Mouse (Mus musculus): ENCODE measurements around the gene Ube2c. TPM values are rescaled to one million over a fixed set of nuclear protein-coding genes. Genes with fewer than 3 reads are reported as not detected.

Gene Ube2c
- polyA plus RNA-seq, 1 experiment from 2014 or later, result 118 TPM

DNA sequence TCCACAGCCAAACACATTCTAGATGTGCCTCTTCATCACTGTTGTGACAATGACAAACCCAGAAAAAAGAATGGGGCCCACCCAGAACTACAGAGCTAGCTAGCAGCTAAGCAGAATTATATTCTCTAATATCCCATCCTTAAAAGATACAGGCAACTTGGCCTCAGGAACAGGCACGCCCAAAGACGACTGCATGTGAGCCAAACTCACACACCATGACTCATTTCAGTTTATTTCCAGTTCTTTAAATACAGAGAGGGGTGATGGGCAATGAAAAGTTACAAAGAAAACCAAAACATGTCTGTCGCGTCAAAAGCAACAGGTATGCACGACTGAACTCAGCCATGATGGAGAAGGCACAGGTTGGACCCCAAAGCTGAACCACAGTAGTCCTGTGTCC is 34.3 kb upstream of the Ube2c start:
- peaks cover 4% of the 10 kb centered on the region; the same call in 1 of the 2 replicates for H3K4me1 ChIP-seq (replicated peaks; ENCODE audit: control insufficient read depth, insufficient read depth, low read length)
- no peak overlapping the region for H3K27ac ChIP-seq (ENCODE audit: low read depth, low read length)
- ATAC-seq, result no peak
- no peak overlapping the region for H3K4me3 ChIP-seq (ENCODE audit: low read depth, low read length)
- H3K4me2 ChIP-seq (replicated peaks; ENCODE audit: low read depth), result no peak overlapping the region
- no peaks in the 10 kb centered on the region for H3K27me3 ChIP-seq (replicated peaks; ENCODE audit: control insufficient read depth, insufficient read depth, low read length)
- TF ChIP-seq CTCF (IDR thresholded peaks at IDR 0.05; ENCODE audit: low read depth), result no peak
- H3K9me3 ChIP-seq (ENCODE audit: control insufficient read depth), result no peaks in the 10 kb centered on the region
- no peaks in the 10 kb centered on the region for H3K36me3 ChIP-seq (ENCODE audit: control insufficient read depth, insufficient read depth)
- WGBS, result 83% methylated on average over 5 of the region's 5 CpGs
- H3K9ac ChIP-seq (ENCODE audit: low read depth, low read length), result no peak overlapping the region

DNA sequence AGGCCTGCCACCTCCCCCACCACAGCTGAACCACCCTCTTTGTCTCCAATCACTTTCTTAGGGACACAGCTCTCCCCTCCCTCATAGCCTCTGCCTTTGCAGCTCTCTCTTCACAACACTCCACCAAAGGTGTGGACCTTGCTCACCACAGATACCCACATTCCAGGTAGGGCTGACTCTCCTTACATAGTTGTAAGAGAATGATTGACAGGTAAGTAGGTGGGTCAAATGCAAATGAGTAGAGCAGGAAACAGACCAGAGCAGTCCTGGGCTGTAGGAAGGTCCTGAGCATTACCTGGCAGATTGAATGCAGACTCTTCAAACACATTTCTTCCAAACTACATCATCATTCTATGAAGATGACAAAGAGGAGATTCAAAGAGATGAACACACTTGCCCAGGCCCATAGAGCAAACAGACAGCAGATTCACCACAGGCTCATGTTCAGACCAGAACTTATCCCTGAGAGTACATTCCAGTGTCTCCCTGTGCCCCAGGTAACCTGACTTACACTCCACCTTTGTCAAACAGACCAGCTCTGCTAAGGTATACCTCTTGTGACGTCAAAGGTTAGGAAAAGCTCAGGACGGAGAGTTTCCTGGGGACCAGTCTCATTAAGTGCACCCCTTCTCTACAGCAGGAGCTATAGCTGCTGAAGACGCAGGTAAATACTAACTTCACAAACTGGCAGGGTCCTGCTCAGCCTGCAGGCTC is 32.2 kb upstream of the Ube2c start:
- Histone ChIP-seq H3K4me1 (replicated peaks; ENCODE audit: control insufficient read depth, insufficient read depth, low read length) (peaks cover 4% of the 10 kb centered on the region; the same call in 1 of the 2 replicates), H3K9ac (ENCODE audit: low read depth, low read length) (no peak overlapping the region), H3K4me3 (ENCODE audit: low read depth, low read length) (no peak overlapping the region), H3K36me3 (ENCODE audit: control insufficient read depth, insufficient read depth) (no peaks in the 10 kb centered on the region), H3K27ac (ENCODE audit: low read depth, low read length) (peak overlapping the region; percentile 65), H3K9me3 (ENCODE audit: control insufficient read depth) (no peaks in the 10 kb centered on the region), H3K4me2 (replicated peaks; ENCODE audit: low read depth) (no peak overlapping the region), H3K27me3 (replicated peaks; ENCODE audit: control insufficient read depth, insufficient read depth, low read length) (no peaks in the 10 kb centered on the region)
- TF ChIP-seq CTCF (IDR thresholded peaks at IDR 0.05; ENCODE audit: low read depth), result no peak
- 40% methylated on average over 3 of the region's 3 CpGs for WGBS
- peak; percentile 93 for ATAC-seq

DNA sequence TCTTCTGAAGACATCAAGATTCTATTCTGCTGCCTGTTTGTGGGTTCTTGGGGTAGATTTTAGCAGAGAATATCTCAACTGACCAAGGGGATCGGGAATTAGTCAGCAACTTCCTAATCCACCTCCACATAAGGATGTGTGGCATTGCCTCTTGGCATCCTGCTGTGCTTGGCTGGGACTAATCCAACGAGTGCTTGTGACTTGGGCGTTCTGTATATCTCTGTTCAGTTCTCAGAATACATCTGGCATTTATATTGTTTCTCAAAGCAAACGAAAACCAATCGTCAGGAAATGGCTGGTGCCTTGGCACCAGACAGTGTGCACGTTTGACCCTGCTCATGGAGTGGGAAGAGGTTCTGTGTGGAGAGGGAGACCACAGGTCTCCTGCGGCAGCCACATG is 29.8 kb upstream of the Ube2c start:
- Histone ChIP-seq H3K4me1 (replicated peaks; ENCODE audit: control insufficient read depth, insufficient read depth, low read length) (no peaks in the 10 kb centered on the region; the same call in 1 of the 2 replicates), H3K4me2 (replicated peaks; ENCODE audit: low read depth) (no peak overlapping the region), H3K9ac (ENCODE audit: low read depth, low read length) (no peak overlapping the region), H3K36me3 (ENCODE audit: control insufficient read depth, insufficient read depth) (no peaks in the 10 kb centered on the region), H3K27me3 (replicated peaks; ENCODE audit: control insufficient read depth, insufficient read depth, low read length) (no peaks in the 10 kb centered on the region), H3K4me3 (ENCODE audit: low read depth, low read length) (no peak overlapping the region), H3K9me3 (ENCODE audit: control insufficient read depth) (no peaks in the 10 kb centered on the region), H3K27ac (ENCODE audit: low read depth, low read length) (no peak overlapping the region)
- no peak for ATAC-seq
- 58% methylated on average over 7 of the region's 7 CpGs for WGBS
- TF ChIP-seq CTCF (IDR thresholded peaks at IDR 0.05; ENCODE audit: low read depth), result no peak

DNA sequence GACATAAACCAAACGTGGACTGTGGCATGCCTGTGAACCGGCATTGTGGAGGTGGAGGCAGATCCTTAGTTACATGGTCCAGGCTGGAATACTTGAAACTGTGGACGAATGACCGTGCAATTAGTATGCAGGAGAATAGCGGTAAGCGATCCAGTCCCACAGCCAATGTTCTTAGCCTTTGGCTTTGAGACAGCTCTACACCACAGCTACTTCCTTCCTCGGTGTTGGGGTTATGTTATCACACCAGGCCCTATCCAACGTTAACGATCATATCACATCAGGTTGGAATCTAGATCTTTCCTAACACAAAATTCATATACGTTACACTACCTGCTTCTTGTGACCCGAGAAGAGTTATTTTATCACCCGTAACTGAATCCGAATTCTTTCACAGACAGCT is 24.7 kb upstream of the Ube2c start:
- Histone ChIP-seq H3K4me2 (replicated peaks; ENCODE audit: low read depth) (peak overlapping the region; percentile 90), H3K27ac (ENCODE audit: low read depth, low read length) (no peak overlapping the region), H3K9me3 (ENCODE audit: control insufficient read depth) (no peaks in the 10 kb centered on the region), H3K36me3 (ENCODE audit: control insufficient read depth, insufficient read depth) (peaks cover 14% of the 10 kb centered on the region), H3K4me3 (ENCODE audit: low read depth, low read length) (peak overlapping the region; percentile 83), H3K27me3 (replicated peaks; ENCODE audit: control insufficient read depth, insufficient read depth, low read length) (no peaks in the 10 kb centered on the region), H3K9ac (ENCODE audit: low read depth, low read length) (peak overlapping the region; percentile 98), H3K4me1 (replicated peaks; ENCODE audit: control insufficient read depth, insufficient read depth, low read length) (0 out of 2 replicates have a peak, but pooled peaks cover 5% of the 10 kb centered on the region)
- WGBS, result 67% methylated on average over 13 of the region's 13 CpGs
- no peak for TF ChIP-seq CTCF (IDR thresholded peaks at IDR 0.05; ENCODE audit: low read depth)
- no peak for ATAC-seq

DNA sequence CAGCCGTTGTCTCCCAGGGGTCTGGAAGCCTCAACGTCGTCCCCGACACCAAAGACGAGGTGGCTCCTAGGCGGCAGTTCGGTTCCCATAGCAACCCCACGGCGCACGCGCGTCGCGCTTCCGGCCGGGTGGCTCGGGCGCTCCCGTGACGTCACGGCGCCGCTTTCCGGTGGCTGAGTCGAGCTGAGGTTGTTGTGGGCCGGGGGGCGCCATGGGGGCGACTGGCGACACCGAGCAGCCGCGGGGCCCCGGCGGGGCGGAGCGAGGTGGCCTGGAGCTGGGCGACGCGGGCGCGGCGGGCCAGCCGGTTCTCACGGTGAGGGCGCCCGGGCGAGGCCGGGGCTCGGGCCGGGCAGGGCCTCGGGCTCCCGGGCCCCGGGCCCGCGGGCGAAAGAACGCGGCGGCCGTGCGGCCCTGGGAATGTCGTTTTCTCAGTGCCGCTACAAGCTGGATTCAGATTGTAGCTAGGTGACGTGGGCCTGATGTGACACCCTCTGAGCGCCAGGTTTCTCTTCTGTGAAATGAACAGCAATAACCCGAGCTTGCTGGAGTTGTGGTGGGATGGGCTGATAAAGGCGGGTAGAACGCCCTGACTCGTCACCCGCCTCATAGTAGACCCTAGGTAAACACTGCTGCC is 23.7 kb upstream of the Ube2c start, which contains the start of the genes Wfdc3 and Dnttip1:
Wfdc3 (minus strand) TSS at position 89 of the 637 bp plus-strand sequence.
Dnttip1 (plus strand) TSS at position 141 of the 637 bp plus-strand sequence.
- H3K4me1 ChIP-seq (replicated peaks; ENCODE audit: control insufficient read depth, insufficient read depth, low read length), result 0 out of 2 replicates have a peak, but pooled peaks cover 5% of the 10 kb centered on the region
- no peaks in the 10 kb centered on the region for H3K27me3 ChIP-seq (replicated peaks; ENCODE audit: control insufficient read depth, insufficient read depth, low read length)
- H3K4me3 ChIP-seq (ENCODE audit: low read depth, low read length), result peak within 1 kb of the TSS; percentile 83
- under 1% methylated on average over 69 of the region's 70 CpGs for WGBS
- peak within 1 kb of the TSS; percentile 74 for H3K27ac ChIP-seq (ENCODE audit: low read depth, low read length)
- H3K9ac ChIP-seq (ENCODE audit: low read depth, low read length), result peak within 1 kb of the TSS; percentile 98
- H3K9me3 ChIP-seq (ENCODE audit: control insufficient read depth), result no peaks in the 10 kb centered on the region
- no peak for TF ChIP-seq CTCF (IDR thresholded peaks at IDR 0.05; ENCODE audit: low read depth)
- peaks cover 21% of the 10 kb centered on the region for H3K36me3 ChIP-seq (ENCODE audit: control insufficient read depth, insufficient read depth)
- peak within 1 kb of the TSS; percentile 90 for H3K4me2 ChIP-seq (replicated peaks; ENCODE audit: low read depth)
- peak; percentile 88 for ATAC-seq

DNA sequence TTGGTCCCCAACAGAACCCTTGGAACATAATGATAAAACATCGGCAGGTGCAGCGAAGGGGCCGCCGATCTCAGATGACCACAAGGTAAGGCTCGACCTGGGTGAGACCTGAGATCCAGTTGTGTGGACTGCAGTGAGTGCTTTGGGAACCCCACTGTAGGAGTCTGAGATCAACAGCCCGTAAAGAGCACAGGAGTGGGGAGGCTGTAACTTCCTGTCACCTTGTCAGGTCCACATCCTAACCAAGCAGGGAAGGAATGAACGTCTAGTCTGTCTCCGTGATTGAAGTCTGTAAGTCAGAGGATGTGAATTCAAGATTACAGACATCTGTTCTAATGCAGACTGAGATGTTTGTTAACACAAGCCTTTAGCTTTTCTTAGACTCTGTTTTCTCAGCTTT is 23.0 kb upstream of the Ube2c start:
- ATAC-seq, result no peak
- Histone ChIP-seq H3K36me3 (ENCODE audit: control insufficient read depth, insufficient read depth) (peaks cover 28% of the 10 kb centered on the region), H3K27me3 (replicated peaks; ENCODE audit: control insufficient read depth, insufficient read depth, low read length) (no peaks in the 10 kb centered on the region), H3K4me2 (replicated peaks; ENCODE audit: low read depth) (peak overlapping the region; percentile 90), H3K4me3 (ENCODE audit: low read depth, low read length) (peak overlapping the region; percentile 83), H3K9ac (ENCODE audit: low read depth, low read length) (peak overlapping the region; percentile 98), H3K9me3 (ENCODE audit: control insufficient read depth) (no peaks in the 10 kb centered on the region), H3K4me1 (replicated peaks; ENCODE audit: control insufficient read depth, insufficient read depth, low read length) (0 out of 2 replicates have a peak, but pooled peaks cover 5% of the 10 kb centered on the region), H3K27ac (ENCODE audit: low read depth, low read length) (no peak overlapping the region)
- 34% methylated on average over 8 of the region's 8 CpGs for WGBS
- no peak for TF ChIP-seq CTCF (IDR thresholded peaks at IDR 0.05; ENCODE audit: low read depth)

Data from intestine, postnatal 0 days (tissue).